ENCODE assay signal across 8 mouse cellular contexts in genomic region chr8:105476628-105477413, GRCm38 (mm10). TPM values are rescaled to one million over a fixed set of nuclear protein-coding genes. Genes with fewer than 3 reads are reported as not detected.
DNase-seq lines count a peak whose midpoint lies in the region; ATAC-seq lines count a peak whose summit lies in the region.

No protein-coding gene starts in this region.

- H3K4me2 ChIP-seq in kidney, embryonic 16.5 days (replicated peaks; ENCODE audit: low read depth, low read length), result 0 out of 2 replicates have a peak overlapping the region, but pooled peaks have one; percentile 1

- no peaks in the 10 kb centered on the region for H3K27me3 ChIP-seq in kidney, embryonic 16.5 days (ENCODE audit: insufficient read depth, low read length)

- H3K9ac ChIP-seq in kidney, embryonic 16.5 days (replicated peaks; ENCODE audit: low read length), result 0 out of 2 replicates have a peak overlapping the region, but pooled peaks have one; percentile 10

- no peak overlapping the region for H3K4me3 ChIP-seq in kidney, embryonic 16.5 days (ENCODE audit: low read length)

- peaks cover 37% of the 10 kb centered on the region for H3K4me1 ChIP-seq in kidney, embryonic 16.5 days (ENCODE audit: insufficient read depth, low read length)

- ATAC-seq in CD4-positive, CD25-positive, alpha-beta regulatory T cell, adult 4 months, result no peak
- ATAC-seq in kidney, embryonic 16.5 days (ENCODE audit: low FRiP score, low TSS enrichment), result peak; percentile 55
- ATAC-seq in megakaryocyte, adult 5-6 weeks (ENCODE audit: poor library complexity, severe bottlenecking), result peak; percentile 73

- H3K9me3 ChIP-seq in kidney, embryonic 16.5 days (ENCODE audit: low read length), result no peaks in the 10 kb centered on the region

- no peak overlapping the region for H3K27ac ChIP-seq in kidney, embryonic 16.5 days (ENCODE audit: low read length)

- DNase-seq in CD4-positive, CD25-positive, alpha-beta regulatory T cell, adult 2 months (ENCODE audit: low read depth, low spot score), result peak; percentile 26
- peak; percentile 54 for DNase-seq in right cerebral cortex, postnatal 4 days
- no peak for DNase-seq in right cerebral cortex, postnatal 14 days
- DNase-seq in embryo, embryonic 11 days, result peak; percentile 78
- DNase-seq in MN1 (ENCODE audit: low spot score), result no peak

- WGBS in kidney, embryonic 16.5 days, result 39% methylated on average over 25 of the region's 25 CpGs

- peaks cover 2% of the 10 kb centered on the region for H3K36me3 ChIP-seq in kidney, embryonic 16.5 days (ENCODE audit: insufficient read depth, low read length)

RNA-seq across cellular contexts. Expression of gene Tppp3, which starts 5.5 kb away (rescaled TPM):
- 1 to 10 TPM; 1.2 to 1.4 TPM for polyA plus RNA-seq in CD4-positive, CD25-positive, alpha-beta regulatory T cell, adult 4 months (2017; shearing (Covaris generic))
- polyA plus RNA-seq in kidney, embryonic 16.5 days (2015; fragmentation: Nextera tagmentation; extraction: Ambion mirVana), result 22.2 and 24.8 TPM in 2 replicates
- total RNA-seq in megakaryocyte, adult 5-6 weeks (2015), result 2.5 and 2.9 TPM in 2 replicates
- total RNA-seq in megakaryocyte, adult 5-6 weeks (2017), result 6.5 and 13.4 TPM in 2 replicates

RNA-seq across cellular contexts. Expression of gene Zdhhc1, which starts 19.9 kb away (rescaled TPM):
- 1 to 10 TPM in 1 of 2 experiments, under 1 TPM in 1; 0.97 to 1.5 TPM for polyA plus RNA-seq in CD4-positive, CD25-positive, alpha-beta regulatory T cell, adult 4 months (2017; shearing (Covaris generic))
- 49.6 and 51.1 TPM in 2 replicates for polyA plus RNA-seq in kidney, embryonic 16.5 days (2015; fragmentation: Nextera tagmentation; extraction: Ambion mirVana)
- 0.52 and 1.2 TPM in 2 replicates for total RNA-seq in megakaryocyte, adult 5-6 weeks (2015)
- total RNA-seq in megakaryocyte, adult 5-6 weeks (2017), result 0.20 and 0.92 TPM in 2 replicates

RNA-seq across cellular contexts. Expression of gene Hsd11b2, which starts 41.7 kb away (rescaled TPM):
- not detected for polyA plus RNA-seq in CD4-positive, CD25-positive, alpha-beta regulatory T cell, adult 4 months (2017; shearing (Covaris generic))
- polyA plus RNA-seq in kidney, embryonic 16.5 days (2015; fragmentation: Nextera tagmentation; extraction: Ambion mirVana), result 39.3 and 39.9 TPM in 2 replicates
- not detected in 2 replicates for total RNA-seq in megakaryocyte, adult 5-6 weeks (2015)
- not detected in 2 replicates for total RNA-seq in megakaryocyte, adult 5-6 weeks (2017)

Comparison
In these comparisons a context has a peak if more than half of its experiments do, and no peak if none do; other contexts are left out.
1. DNase-seq: peak in CD4-positive, CD25-positive, alpha-beta regulatory T cell, adult 2 months (single experiment), right cerebral cortex, postnatal 4 days (single experiment) and embryo, embryonic 11 days (single experiment); none in right cerebral cortex, postnatal 14 days (single experiment) and MN1 (single experiment).
2. RNA of gene Zdhhc1, which starts 19.9 kb away (polyA plus RNA-seq): 49.6 to 51.1 TPM in kidney, embryonic 16.5 days; 0.97 to 1.5 TPM in CD4-positive, CD25-positive, alpha-beta regulatory T cell, adult 4 months; every median in the first group is over 10 times any median in the second.
3. RNA of gene Hsd11b2, which starts 41.7 kb away (polyA plus RNA-seq): 39.3 to 39.9 TPM in kidney, embryonic 16.5 days; not detected in CD4-positive, CD25-positive, alpha-beta regulatory T cell, adult 4 months; every median in the first group is over 10 times any median in the second.